Mouse (Mus musculus): Measurements from ENCODE around the gene Mrps18c. TPM values are rescaled to one million over a fixed set of nuclear protein-coding genes. Genes with fewer than 3 reads are reported as not detected.
A peak's percentile ranks its signal among the peaks of the same experiment; 100 is the strongest.

The Mrps18c gene
- polyA plus RNA-seq, 1 experiment = 43.1 TPM

- no peak overlapping the region for H3K4me3 ChIP-seq (ENCODE audit: insufficient read depth, low read length)
- no peaks in the 10 kb centered on the region for H3K4me1 ChIP-seq (ENCODE audit: control insufficient read depth, insufficient read depth, low read length)
- TF ChIP-seq POLR2A (IDR thresholded peaks at IDR 0.05; ENCODE audit: extremely low read depth, insufficient read depth, low read length) (no peak), CTCF (IDR thresholded peaks at IDR 0.05; ENCODE audit: extremely low read depth, insufficient read depth, low read length) (no peak)
- no peak overlapping the region for H3K27ac ChIP-seq (ENCODE audit: insufficient read depth, low read length)
Observed at GRCm38 (mm10) chr5:100775778-100776404, 22.5 kb upstream of the Mrps18c start.

DNA sequence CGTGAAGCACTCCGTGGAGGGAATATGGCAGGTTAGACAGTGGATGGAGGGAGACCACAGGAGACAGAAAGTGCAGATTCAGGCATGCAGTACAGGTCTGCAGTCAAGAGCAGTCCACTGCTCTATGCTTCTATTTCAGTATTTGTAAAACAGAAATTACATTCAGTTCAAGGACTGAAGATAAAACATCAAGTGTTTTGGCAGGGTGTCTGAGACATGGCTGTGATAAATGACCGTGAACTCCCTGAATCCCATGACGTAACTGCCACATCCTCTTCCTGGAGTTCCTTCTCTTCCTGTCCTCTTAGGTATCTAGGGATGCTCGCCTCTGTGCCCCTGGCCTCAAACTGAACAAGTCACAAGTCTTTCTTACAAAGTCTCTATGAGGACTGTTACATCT lies 21.5 kb upstream of the Mrps18c start:
- Histone ChIP-seq H3K27ac (ENCODE audit: insufficient read depth, low read length) (no peak overlapping the region), H3K4me3 (ENCODE audit: insufficient read depth, low read length) (no peak overlapping the region), H3K4me1 (ENCODE audit: control insufficient read depth, insufficient read depth, low read length) (no peaks in the 10 kb centered on the region)
- no peak for TF ChIP-seq CTCF (IDR thresholded peaks at IDR 0.05; ENCODE audit: extremely low read depth, insufficient read depth, low read length)
- no peak for TF ChIP-seq POLR2A (IDR thresholded peaks at IDR 0.05; ENCODE audit: extremely low read depth, insufficient read depth, low read length)

DNA sequence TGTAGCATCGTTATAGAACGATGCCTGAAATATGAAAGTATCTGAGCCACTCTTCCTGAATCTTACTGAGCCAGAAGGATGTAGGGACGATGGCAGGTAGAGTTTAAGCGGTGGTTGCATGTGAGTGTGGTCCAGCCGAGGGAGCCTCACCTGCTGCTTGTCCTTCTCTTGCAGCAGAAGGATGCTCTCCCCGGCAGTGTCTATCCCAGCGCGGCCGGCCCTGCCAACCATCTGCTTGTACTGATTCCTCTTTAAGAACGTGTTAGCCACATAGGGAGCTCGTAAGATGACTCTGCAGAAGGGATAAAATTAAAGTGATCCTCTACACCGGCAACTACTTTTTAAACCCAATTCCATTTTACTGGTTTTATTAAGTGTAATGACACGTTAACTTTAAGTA lies 19.4 kb upstream of the Mrps18c start:
- no peak overlapping the region for H3K4me3 ChIP-seq (ENCODE audit: insufficient read depth, low read length)
- TF ChIP-seq POLR2A (IDR thresholded peaks at IDR 0.05; ENCODE audit: extremely low read depth, insufficient read depth, low read length) (no peak), CTCF (IDR thresholded peaks at IDR 0.05; ENCODE audit: extremely low read depth, insufficient read depth, low read length) (no peak)
- H3K4me1 ChIP-seq (ENCODE audit: control insufficient read depth, insufficient read depth, low read length) = no peaks in the 10 kb centered on the region
- H3K27ac ChIP-seq (ENCODE audit: insufficient read depth, low read length) = no peak overlapping the region

GRCm38 (mm10) chr5:100787527-100787926 lies 10.9 kb upstream of the Mrps18c start:
- H3K4me3 ChIP-seq (ENCODE audit: insufficient read depth, low read length) = no peak overlapping the region
- H3K27ac ChIP-seq (ENCODE audit: insufficient read depth, low read length) = no peak overlapping the region
- no peaks in the 10 kb centered on the region for H3K4me1 ChIP-seq (ENCODE audit: control insufficient read depth, insufficient read depth, low read length)
- TF ChIP-seq CTCF (IDR thresholded peaks at IDR 0.05; ENCODE audit: extremely low read depth, insufficient read depth, low read length) = no peak
- no peak for TF ChIP-seq POLR2A (IDR thresholded peaks at IDR 0.05; ENCODE audit: extremely low read depth, insufficient read depth, low read length)

DNA sequence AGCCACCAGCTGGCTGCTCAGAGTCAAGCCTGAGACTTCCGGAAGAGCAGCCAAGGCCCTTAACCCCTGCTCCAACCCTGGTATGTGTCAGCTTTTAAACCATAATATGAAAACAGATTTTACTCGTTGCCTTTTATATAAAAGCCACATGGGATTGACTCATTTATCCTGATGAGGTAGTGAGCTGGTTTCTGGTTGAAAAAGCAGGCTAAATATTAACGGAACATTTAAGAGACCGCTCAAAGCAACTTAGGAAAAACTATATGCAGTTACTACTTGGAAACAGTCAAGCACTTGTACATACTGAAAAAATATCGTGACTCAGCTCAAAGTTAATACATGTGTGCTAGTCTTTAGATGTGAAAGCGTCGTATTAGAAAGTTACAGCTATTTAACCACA lies 6.2 kb upstream of the Mrps18c start:
- TF ChIP-seq CTCF (IDR thresholded peaks at IDR 0.05; ENCODE audit: extremely low read depth, insufficient read depth, low read length) (no peak), POLR2A (IDR thresholded peaks at IDR 0.05; ENCODE audit: extremely low read depth, insufficient read depth, low read length) (no peak)
- no peaks in the 10 kb centered on the region for H3K4me1 ChIP-seq (ENCODE audit: control insufficient read depth, insufficient read depth, low read length)
- no peak overlapping the region for H3K4me3 ChIP-seq (ENCODE audit: insufficient read depth, low read length)
- H3K27ac ChIP-seq (ENCODE audit: insufficient read depth, low read length) = no peak overlapping the region

DNA sequence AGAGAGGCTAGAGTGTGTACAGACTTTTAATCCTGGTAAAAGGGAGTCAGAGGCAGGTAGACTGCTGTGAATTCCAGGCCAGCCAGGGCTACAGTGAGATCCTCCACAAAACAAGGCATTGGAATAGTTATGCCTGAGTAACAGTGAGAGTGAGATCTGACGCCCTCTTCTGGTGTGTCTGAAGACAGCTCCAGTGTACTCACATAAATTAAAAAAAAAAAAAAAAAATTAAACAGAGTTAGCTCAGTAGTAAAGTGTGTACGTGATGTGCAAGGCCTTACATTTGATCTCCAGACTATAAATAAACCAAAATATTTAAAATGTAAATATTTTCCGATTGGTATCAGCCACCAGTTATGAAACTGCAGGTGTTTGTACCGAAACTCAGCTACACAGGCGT lies 4.3 kb upstream of the Mrps18c start:
- peaks cover 1% of the 10 kb centered on the region; the same call in 1 of the 2 replicates for H3K4me1 ChIP-seq (ENCODE audit: control insufficient read depth, insufficient read depth, low read length)
- H3K27ac ChIP-seq (ENCODE audit: insufficient read depth, low read length) = no peak overlapping the region
- TF ChIP-seq CTCF (IDR thresholded peaks at IDR 0.05; ENCODE audit: extremely low read depth, insufficient read depth, low read length) = no peak
- TF ChIP-seq POLR2A (IDR thresholded peaks at IDR 0.05; ENCODE audit: extremely low read depth, insufficient read depth, low read length) = no peak
- H3K4me3 ChIP-seq (ENCODE audit: insufficient read depth, low read length) = no peak overlapping the region

- Histone ChIP-seq H3K27ac (ENCODE audit: insufficient read depth, low read length) (no peak overlapping the region), H3K4me1 (ENCODE audit: control insufficient read depth, insufficient read depth, low read length) (peaks cover 2% of the 10 kb centered on the region; the same call in 1 of the 2 replicates), H3K4me3 (ENCODE audit: insufficient read depth, low read length) (no peak overlapping the region)
- no peak for TF ChIP-seq POLR2A (IDR thresholded peaks at IDR 0.05; ENCODE audit: extremely low read depth, insufficient read depth, low read length)
- no peak for TF ChIP-seq CTCF (IDR thresholded peaks at IDR 0.05; ENCODE audit: extremely low read depth, insufficient read depth, low read length)
Observed at GRCm38 (mm10) chr5:100818341-100818740, 19.9 kb downstream of the Mrps18c start.

GRCm38 (mm10) chr5:100819568-100820480 lies 21.4 kb downstream of the Mrps18c start:
- Histone ChIP-seq H3K4me3 (ENCODE audit: insufficient read depth, low read length) (peak overlapping the region; percentile 39), H3K4me1 (ENCODE audit: control insufficient read depth, insufficient read depth, low read length) (peaks cover 2% of the 10 kb centered on the region; the same call in 1 of the 2 replicates), H3K27ac (ENCODE audit: insufficient read depth, low read length) (no peak overlapping the region)
- no peak for TF ChIP-seq POLR2A (IDR thresholded peaks at IDR 0.05; ENCODE audit: extremely low read depth, insufficient read depth, low read length)
- TF ChIP-seq CTCF (IDR thresholded peaks at IDR 0.05; ENCODE audit: extremely low read depth, insufficient read depth, low read length) = no peak

- Histone ChIP-seq H3K4me1 (ENCODE audit: control insufficient read depth, insufficient read depth, low read length) (peaks cover 2% of the 10 kb centered on the region; the same call in 1 of the 2 replicates), H3K27ac (ENCODE audit: insufficient read depth, low read length) (no peak within 1 kb of the TSS; the same call in 1 of the 2 replicates), H3K4me3 (ENCODE audit: insufficient read depth, low read length) (peak within 1 kb of the TSS; percentile 39)
- no peak for TF ChIP-seq CTCF (IDR thresholded peaks at IDR 0.05; ENCODE audit: extremely low read depth, insufficient read depth, low read length)
- peak; percentile 78 for TF ChIP-seq POLR2A (IDR thresholded peaks at IDR 0.05; ENCODE audit: extremely low read depth, insufficient read depth, low read length)
Observed at GRCm38 (mm10) chr5:100820483-100821184, 22.2 kb downstream of the Mrps18c start, which contains the start of gene Abraxas1. Gene Abraxas1 (minus strand): TSS chr5:100820965.

All from cortical plate, adult 2 months (tissue).